Mouse (Mus musculus) cortical plate, adult 2 months (tissue): ENCODE data around the gene Akr1b3.

Experiments used
- CTCF ChIP-seq: fragments of 200-500 bp; IDR thresholded peaks from 2 replicates; pipeline ENCODE4 v1.5.1; 2011; ENCODE audit warnings: mild to moderate bottlenecking, control low read depth, low read length; ENCODE audit not compliant: insufficient read depth; ENCODE audit errors: extremely low read depth
- POLR2A ChIP-seq: fragments of 200-500 bp; IDR thresholded peaks from 2 replicates; pipeline ENCODE4 v1.6.1; 2011; ENCODE audit warnings: mild to moderate bottlenecking, low read length, control low read depth; ENCODE audit not compliant: insufficient read depth; ENCODE audit errors: extremely low read depth

DNA sequence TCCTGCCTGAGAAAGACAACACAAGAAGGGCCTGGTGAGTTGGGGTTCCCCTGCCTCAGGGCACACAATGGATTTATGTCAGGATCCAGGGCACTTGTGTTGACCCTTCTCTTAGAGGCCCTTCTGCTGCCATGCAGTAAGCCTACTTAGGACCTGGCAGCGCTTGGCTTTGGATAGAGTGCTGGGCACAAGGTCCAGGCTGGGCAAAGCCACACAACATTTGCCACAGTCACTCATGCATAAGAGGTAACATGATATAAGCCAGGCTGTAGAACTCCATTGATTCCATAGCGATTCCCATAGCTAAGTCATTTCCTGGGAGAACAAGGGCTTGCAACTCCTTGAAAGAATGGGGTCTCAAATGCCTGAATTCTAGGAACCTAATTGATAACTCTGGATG, 3.4 kb downstream of the Akr1b3 start:
- no peak for TF ChIP-seq POLR2A
- TF ChIP-seq CTCF = no peak
